Mouse (Mus musculus): ENCODE measurements around the gene BC037034.

DNA sequence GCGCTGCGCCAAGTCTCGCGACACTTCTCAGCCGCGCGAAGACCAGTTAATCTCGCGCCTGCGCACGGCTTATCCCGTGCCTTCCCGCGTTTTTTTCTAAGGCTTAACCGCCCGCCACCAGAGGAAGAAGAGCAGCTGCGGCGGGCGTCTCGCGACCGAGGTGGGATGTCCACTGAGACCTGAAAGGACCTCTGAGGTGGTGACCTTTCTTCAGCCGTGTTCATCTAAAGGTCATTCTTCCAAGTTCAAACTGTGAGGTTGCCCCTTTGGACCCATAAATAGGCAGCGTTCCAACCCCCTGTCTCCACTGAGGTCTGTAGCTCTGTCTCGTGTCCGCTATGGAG, 16.6 kb upstream of the BC037034 start:
- TF ChIP-seq CTCF (conservative IDR thresholded peaks at IDR 0.05; ENCODE audit: low read length), result no peak
- TF ChIP-seq NANOG (IDR thresholded peaks at IDR 0.05; ENCODE audit: borderline replicate concordance, low read length), result no peak
- TF ChIP-seq POU5F1 (IDR thresholded peaks at IDR 0.05; ENCODE audit: borderline replicate concordance, low read length), result no peak
